Mouse (Mus musculus) lung, embryonic 14.5 days (tissue): ENCODE measurements at regions not wholly inside any gene's neighbourhood (a gene's known extent, or its start where the extent isn't known, plus 50 kb on each side); places are given as distances from the start of the nearest gene placed in this dataset.

Experiments
- ATAC-seq: fragments of 200-750 bp; cut with Nextera tagmentation; 2 replicates; pipeline ENCODE4 v1.8.0; 2017; ENCODE audit warnings: mild to moderate bottlenecking, moderate TSS enrichment, moderate library complexity; ENCODE audit not compliant: insufficient read depth
- DNase-seq: peaks from one replicate; pipeline ENCODE4 v3.0.0-alpha.2; 2015
- H3K27ac ChIP-seq: fragments of 300-500 bp; sonication (generic); 2 replicates; pipeline ENCODE4 v1.5.1; 2014; ENCODE audit warnings: low read depth, mild to moderate bottlenecking, moderate library complexity
- H3K27me3 ChIP-seq: fragments of 300-500 bp; sonication (generic); 2 replicates; pipeline ENCODE4 v1.6.1; 2014; ENCODE audit warnings: low read length, control low read depth; ENCODE audit not compliant: insufficient read depth
- H3K36me3 ChIP-seq: fragments of 300-500 bp; sonication (generic); 2 replicates; pipeline ENCODE4 v1.6.1; 2014; ENCODE audit warnings: control low read depth; ENCODE audit not compliant: insufficient read depth
- H3K4me1 ChIP-seq: fragments of 300-500 bp; sonication (generic); 2 replicates; pipeline ENCODE4 v1.6.1; 2014; ENCODE audit warnings: antibody characterized with exemption, control low read depth; ENCODE audit not compliant: insufficient read depth
- H3K4me2 ChIP-seq: fragments of 300-500 bp; sonication (generic); 2 replicates; pipeline ENCODE4 v1.6.1; 2014; ENCODE audit warnings: mild to moderate bottlenecking
- H3K4me3 ChIP-seq: fragments of 300-500 bp; sonication (generic); 2 replicates; pipeline ENCODE4 v1.5.1; 2014; ENCODE audit warnings: low read depth, low read length
- H3K9ac ChIP-seq: fragments of 300-500 bp; sonication (generic); 2 replicates; pipeline ENCODE4 v1.6.1; 2014
- H3K9me3 ChIP-seq: fragments of 300-500 bp; sonication (generic); 2 replicates; pipeline ENCODE4 v1.6.1; 2016; ENCODE audit warnings: low read depth, low read length, control low read depth
- CTCF ChIP-seq: IDR thresholded peaks from 2 replicates; pipeline ENCODE4 v1.5.1; 2016; ENCODE audit warnings: antibody characterized with exemption, low read depth
- WGBS: fragments of 180-500 bp; shearing (Covaris S2); extraction: QIAGEN DNeasy Blood & Tissue Kit; methylation state at CpG from one replicate; pipeline ENCODE4 v1.1.7; 2014; 5-methylcytosine and 5-hydroxymethylcytosine counted together

DNA sequence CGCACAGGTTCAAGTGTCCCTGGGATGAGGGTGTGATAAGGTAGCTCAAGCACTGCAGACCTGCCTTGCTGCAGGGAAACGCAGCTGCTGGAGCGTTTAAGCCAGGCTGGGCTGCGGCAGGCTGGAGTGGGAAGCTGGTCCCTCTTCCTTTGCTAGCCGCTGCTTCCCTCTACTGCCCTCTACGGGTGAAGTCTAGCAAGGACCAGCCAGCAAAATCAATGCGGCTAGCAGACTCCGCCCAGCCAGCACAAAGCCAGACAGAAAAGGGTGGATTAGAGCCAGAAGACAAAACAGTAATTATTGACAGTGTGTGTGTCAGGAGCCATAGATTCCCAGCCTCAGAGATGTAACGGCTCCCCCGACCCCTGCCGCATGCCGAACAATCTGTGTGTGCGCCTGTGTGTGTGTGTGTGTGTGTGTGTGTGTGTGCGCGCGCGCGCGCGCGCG is 111.8 kb upstream of the Med14 start:
- no peaks in the 10 kb centered on the region for H3K9me3 ChIP-seq
- H3K4me2 ChIP-seq: peak overlapping the region; percentile 48
- H3K36me3 ChIP-seq: no peaks in the 10 kb centered on the region
- DNase-seq (peak; percentile 90), ATAC-seq (peak; percentile 91)
- peak overlapping the region; percentile 26 for H3K4me3 ChIP-seq
- H3K4me1 ChIP-seq: no peaks in the 10 kb centered on the region
- TF ChIP-seq CTCF: peak; percentile 83
- H3K27me3 ChIP-seq: no peaks in the 10 kb centered on the region
- WGBS: 49% methylated on average over 22 of the region's 22 CpGs
- no peak overlapping the region for H3K27ac ChIP-seq
- no peak overlapping the region; the same call in 1 of the 2 replicates for H3K9ac ChIP-seq

DNA sequence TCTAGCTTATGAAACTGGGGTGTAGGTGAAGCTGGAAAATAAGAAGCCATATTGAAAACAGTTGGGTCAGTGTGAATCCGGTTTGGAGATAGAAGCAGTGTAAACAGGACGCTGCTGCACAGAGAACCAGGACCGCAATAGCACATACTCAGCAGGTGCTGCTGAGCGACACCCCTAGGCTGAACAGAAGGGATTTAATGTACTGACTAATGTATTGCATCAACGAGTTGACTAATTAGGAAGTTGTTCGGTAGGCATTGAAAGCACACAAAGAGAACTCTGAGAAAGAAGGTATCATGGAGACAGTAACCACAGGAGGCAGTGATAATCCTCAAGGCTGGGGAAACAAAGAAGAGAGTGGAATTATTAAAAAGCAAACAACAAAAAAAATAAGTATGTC is 111.4 kb upstream of the Med14 start:
- ATAC-seq: no peak; the same call in 1 of the 2 replicates
- no peak for TF ChIP-seq CTCF
- Histone ChIP-seq H3K4me1 (no peaks in the 10 kb centered on the region), H3K4me2 (peak overlapping the region; percentile 48), H3K9me3 (no peaks in the 10 kb centered on the region), H3K36me3 (no peaks in the 10 kb centered on the region), H3K4me3 (0 out of 2 replicates have a peak overlapping the region, but pooled peaks have one; percentile 26), H3K27me3 (no peaks in the 10 kb centered on the region), H3K9ac (no peak overlapping the region), H3K27ac (no peak overlapping the region)
- DNase-seq: no peak
- 25% methylated on average over 6 of the region's 6 CpGs for WGBS

DNA sequence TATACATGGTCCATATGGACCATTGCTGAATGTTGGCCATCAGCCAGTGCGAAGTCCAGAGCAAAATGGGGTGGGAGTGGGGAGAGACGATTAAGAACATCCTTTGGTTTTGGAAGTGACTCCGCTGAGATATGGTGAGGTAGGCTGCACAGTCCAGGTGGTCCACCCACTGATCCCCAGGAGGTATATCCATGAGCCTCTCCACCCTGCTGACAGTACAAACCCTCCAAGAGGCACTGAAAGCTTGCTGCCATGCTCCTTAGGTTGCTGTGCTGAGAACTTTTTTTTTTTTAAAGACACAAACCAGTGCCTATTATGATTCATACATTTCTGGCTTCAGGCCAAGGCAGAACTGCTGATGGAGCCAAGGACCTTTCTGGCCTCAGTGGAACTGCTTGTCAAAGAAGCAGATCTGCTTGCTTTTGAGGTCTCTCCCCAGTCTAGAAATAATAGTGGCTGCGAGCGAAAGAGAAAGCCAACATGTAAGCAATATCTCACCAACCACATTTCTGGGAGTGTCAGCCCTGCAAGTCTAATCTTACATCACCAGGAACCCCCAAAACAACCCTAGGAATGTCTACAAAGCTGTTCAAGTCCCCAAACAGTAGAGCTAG is 105.1 kb upstream of the Med14 start:
- WGBS: 81% methylated on average over 5 of the region's 5 CpGs
- H3K4me2 ChIP-seq: no peak overlapping the region
- H3K4me3 ChIP-seq: no peak overlapping the region
- no peaks in the 10 kb centered on the region for H3K4me1 ChIP-seq
- H3K27ac ChIP-seq: no peak overlapping the region
- no peaks in the 10 kb centered on the region for H3K9me3 ChIP-seq
- DNase-seq (peak; percentile 26), ATAC-seq (no peak)
- TF ChIP-seq CTCF: no peak
- H3K9ac ChIP-seq: no peak overlapping the region
- H3K27me3 ChIP-seq: no peaks in the 10 kb centered on the region
- no peaks in the 10 kb centered on the region for H3K36me3 ChIP-seq

DNA sequence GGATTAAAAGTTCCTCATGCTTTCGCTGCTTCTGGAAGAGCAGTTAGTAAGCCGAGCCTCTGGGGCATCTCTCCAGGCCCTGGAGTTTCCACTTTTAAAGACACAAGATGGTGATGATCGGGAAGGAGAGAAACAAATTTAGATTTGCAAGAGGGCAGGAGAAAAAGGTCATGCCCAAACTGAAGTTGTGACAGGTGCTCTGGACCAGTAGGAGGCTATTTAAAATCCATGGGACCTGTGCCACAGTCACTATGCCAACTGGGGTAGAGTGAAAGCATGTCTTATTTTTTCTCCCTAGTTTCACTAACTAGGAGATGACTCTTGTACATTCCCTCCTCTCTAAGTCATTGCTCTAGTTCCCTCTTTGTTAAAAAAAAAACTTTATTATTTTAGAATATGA is 104.3 kb upstream of the Med14 start:
- H3K27me3 ChIP-seq: no peaks in the 10 kb centered on the region
- DNase-seq (no peak), ATAC-seq (no peak)
- 82% methylated on average over 3 of the region's 3 CpGs for WGBS
- no peaks in the 10 kb centered on the region for H3K36me3 ChIP-seq
- H3K27ac ChIP-seq: no peak overlapping the region
- H3K4me2 ChIP-seq: no peak overlapping the region
- no peak for TF ChIP-seq CTCF
- H3K9me3 ChIP-seq: no peaks in the 10 kb centered on the region
- no peak overlapping the region for H3K4me3 ChIP-seq
- H3K4me1 ChIP-seq: no peaks in the 10 kb centered on the region
- no peak overlapping the region for H3K9ac ChIP-seq

DNA sequence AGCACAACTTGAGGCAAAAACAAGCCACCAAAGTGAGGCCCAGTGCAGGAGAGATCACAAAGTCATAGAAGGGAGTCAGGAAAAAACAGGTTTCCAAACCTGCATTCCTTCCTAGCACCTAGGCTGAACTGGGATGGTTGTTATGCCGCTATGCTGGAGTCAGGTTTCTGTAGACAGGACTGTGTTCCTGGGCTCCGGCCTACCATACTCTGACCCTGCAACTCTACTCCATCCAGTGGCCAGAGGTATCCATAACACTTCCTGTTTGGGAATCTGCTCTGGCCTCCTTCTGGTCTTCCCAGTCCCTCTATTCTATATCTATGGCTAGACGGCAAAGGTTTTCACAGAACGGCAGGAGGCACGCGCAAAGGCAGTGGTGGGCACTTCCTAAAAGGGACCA is 98.3 kb upstream of the Med14 start:
- ATAC-seq (peak; percentile 42; the same call in 1 of the 2 replicates), DNase-seq (peak; percentile 31)
- Histone ChIP-seq H3K27me3 (no peaks in the 10 kb centered on the region), H3K4me3 (no peak overlapping the region), H3K36me3 (no peaks in the 10 kb centered on the region), H3K9me3 (no peaks in the 10 kb centered on the region), H3K27ac (no peak overlapping the region), H3K4me2 (no peak overlapping the region), H3K9ac (no peak overlapping the region), H3K4me1 (no peaks in the 10 kb centered on the region)
- 62% methylated on average over 6 of the region's 6 CpGs for WGBS
- peak; percentile 45 for TF ChIP-seq CTCF

DNA sequence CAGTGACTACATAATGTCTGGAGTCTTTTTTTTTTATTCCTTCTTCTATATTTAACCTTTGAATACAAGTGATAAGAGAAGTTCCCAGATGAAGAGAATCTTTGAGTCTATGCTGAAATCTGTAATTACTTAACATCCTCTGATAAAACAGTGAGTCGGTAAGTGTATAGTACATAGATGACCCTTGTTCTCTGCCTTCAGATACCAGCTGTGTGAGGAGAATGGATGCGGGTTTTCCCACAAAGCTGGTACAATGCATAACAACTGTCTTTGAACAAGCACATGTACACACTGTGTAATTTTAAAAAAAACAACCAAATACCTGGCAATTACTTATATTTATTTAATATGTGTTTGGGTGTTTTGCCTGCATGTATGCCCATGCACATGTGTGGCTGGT is 96.9 kb upstream of the Med14 start:
- no peaks in the 10 kb centered on the region for H3K36me3 ChIP-seq
- no peaks in the 10 kb centered on the region for H3K9me3 ChIP-seq
- peak overlapping the region; percentile 76 for H3K27ac ChIP-seq
- H3K4me2 ChIP-seq: peak overlapping the region; percentile 59; the same call in 1 of the 2 replicates
- no peak; the same call in 1 of the 2 replicates for ATAC-seq
- no peak overlapping the region for H3K9ac ChIP-seq
- TF ChIP-seq CTCF: no peak
- WGBS: 38% methylated on average over 2 of the region's 2 CpGs
- H3K4me3 ChIP-seq: no peak overlapping the region
- DNase-seq: no peak
- no peaks in the 10 kb centered on the region for H3K27me3 ChIP-seq
- H3K4me1 ChIP-seq: no peaks in the 10 kb centered on the region

DNA sequence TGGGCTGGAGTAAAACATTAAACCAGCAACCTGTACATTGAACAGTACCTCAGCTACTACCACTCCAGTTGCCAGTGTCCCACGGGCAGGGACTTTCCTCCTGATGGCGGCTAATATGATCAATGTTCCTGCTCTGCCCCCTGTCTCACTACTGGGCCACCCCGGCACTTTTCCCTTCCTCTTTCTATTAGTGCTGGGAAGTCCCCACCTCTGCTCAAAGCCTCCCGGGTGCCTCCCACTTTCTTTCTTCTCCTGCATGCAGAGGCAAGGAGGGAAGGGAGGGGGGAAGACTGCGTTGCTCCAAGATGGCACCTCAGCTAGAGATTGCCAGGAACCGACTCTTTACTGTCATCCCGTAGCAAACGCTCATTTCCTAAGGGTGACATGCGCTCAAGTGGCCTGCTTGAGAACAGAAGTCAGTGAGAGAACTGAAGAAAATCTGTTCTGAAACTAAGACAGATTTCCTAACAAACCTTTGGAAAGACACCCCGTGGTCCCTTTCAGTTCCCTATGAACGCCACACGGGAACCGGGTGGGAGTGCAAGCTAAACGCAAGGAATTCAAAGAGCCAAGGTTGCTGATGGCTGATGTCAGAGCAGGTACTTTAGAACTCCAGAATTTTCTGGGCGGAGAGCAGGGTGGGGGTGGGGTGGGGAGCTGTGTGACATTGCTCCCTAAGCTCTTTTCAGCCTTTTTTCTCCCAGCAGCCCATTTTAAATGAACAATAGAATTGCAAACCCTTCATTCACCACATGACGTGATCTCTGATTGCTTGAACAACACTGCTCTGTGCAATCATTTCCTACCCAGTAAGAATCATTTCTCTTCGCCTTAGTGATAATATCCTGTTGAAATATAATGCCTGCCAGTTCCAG is 96.2 kb upstream of the Med14 start:
- Histone ChIP-seq H3K4me2 (peak overlapping the region; percentile 59), H3K4me1 (no peaks in the 10 kb centered on the region), H3K9me3 (no peaks in the 10 kb centered on the region), H3K9ac (peak overlapping the region; percentile 22; the same call in 1 of the 2 replicates), H3K27me3 (no peaks in the 10 kb centered on the region), H3K36me3 (no peaks in the 10 kb centered on the region), H3K4me3 (peak overlapping the region; percentile 21), H3K27ac (peak overlapping the region; percentile 76)
- TF ChIP-seq CTCF: no peak
- 14% methylated on average over 17 of the region's 17 CpGs for WGBS
- ATAC-seq (peak; percentile 78), DNase-seq (peak; percentile 46)
